Comparison of ENCODE assay signal across 18 mouse cellular contexts in genomic region chr2:181483120-181483519, GRCm38 (mm10). TPM values are rescaled to one million over a fixed set of nuclear protein-coding genes. Genes with fewer than 3 reads are reported as not detected.
DNase-seq lines count a peak whose midpoint lies in the region; TF ChIP-seq lines count a peak whose summit lies in the region.
"Had no signal": no experiment of that assay in that cellular context is flagged by ENCODE, and none has a peak within 500 bp of the region (broad histone marks: within the 10 kb centered on the region; RNA-seq: fewer than 3 reads in every experiment).

No protein-coding gene starts in this region.

- H3K4me1 ChIP-seq in kidney, adult 2 months (ENCODE audit: control insufficient read depth, insufficient read depth, low read length), result no peaks in the 10 kb centered on the region; the same call in 1 of the 2 replicates
- H3K4me1 ChIP-seq in spleen, adult 2 months (ENCODE audit: control insufficient read depth, insufficient read depth, insufficient read length), result peaks cover 14% of the 10 kb centered on the region
- H3K4me1 ChIP-seq in small intestine, adult 2 months (ENCODE audit: control insufficient read depth, insufficient read depth, insufficient read length, low read length), result peaks cover 21% of the 10 kb centered on the region
- H3K4me1 ChIP-seq: midbrain, embryonic 15.5 days had no signal

- no peaks in the 10 kb centered on the region for H3K36me3 ChIP-seq in kidney, adult 2 months (ENCODE audit: control insufficient read depth, insufficient read depth, low read length)
- H3K36me3 ChIP-seq in spleen, adult 2 months (ENCODE audit: control insufficient read depth, insufficient read depth, low read length), result no peaks in the 10 kb centered on the region
- H3K36me3 ChIP-seq in small intestine, adult 2 months (ENCODE audit: control insufficient read depth, insufficient read depth, low read length), result no peaks in the 10 kb centered on the region
- H3K36me3 ChIP-seq: G1E; midbrain, embryonic 15.5 days had no signal

- peak overlapping the region; percentile 81 for H3K27ac ChIP-seq in gastrocnemius, adult 2 months
- peak overlapping the region; percentile 71 for H3K27ac ChIP-seq in kidney, adult 2 months (ENCODE audit: insufficient read depth, low read depth, low read length)
- peak overlapping the region; percentile 60; the same call in 1 of the 2 replicates for H3K27ac ChIP-seq in spleen, adult 2 months (ENCODE audit: insufficient read depth, low read length)
- H3K27ac ChIP-seq in small intestine, adult 2 months (ENCODE audit: insufficient read depth, low read depth, low read length), result peak overlapping the region; percentile 68
- H3K27ac ChIP-seq: hindbrain, postnatal 0 days; midbrain, embryonic 15.5 days had no signal

- 19% methylated on average over 2 of the region's 2 CpGs for WGBS in kidney, adult 2 months
- 25% methylated on average over 2 of the region's 2 CpGs for WGBS in spleen, adult 2 months
- 9% methylated on average over 2 of the region's 2 CpGs for WGBS in small intestine, adult 2 months

- no peak for DNase-seq in gastrocnemius, adult 2 months
- DNase-seq in gastrocnemius, postnatal 14 days, result no peak
- no peak for DNase-seq in kidney, adult 2 months
- no peak for DNase-seq in kidney, adult 18-20 months
- no peak for DNase-seq in spleen, adult 2 months (ENCODE audit: low read depth in 1 of 2, low spot score in 2 of 2)
- no peak for DNase-seq in spleen, postnatal 14 days (ENCODE audit: low spot score in 2 of 2)
- DNase-seq in retina, postnatal 1 day, result no peak
- DNase-seq: forebrain, postnatal 0 days; thymus, postnatal 14 days had no signal

- no peak for TF ChIP-seq POLR2A in kidney, adult 2 months (IDR thresholded peaks at IDR 0.05; ENCODE audit: low read depth, low read length)
- no peak for TF ChIP-seq POLR2A in spleen, adult 2 months (IDR thresholded peaks at IDR 0.05; ENCODE audit: low read depth, low read length)
- TF ChIP-seq POLR2A in small intestine, adult 2 months (IDR thresholded peaks at IDR 0.05; ENCODE audit: low read depth, low read length), result no peak

- no peak for TF ChIP-seq CTCF in gastrocnemius, adult 2 months (IDR thresholded peaks at IDR 0.05)
- TF ChIP-seq CTCF in kidney, adult 2 months (conservative IDR thresholded peaks at IDR 0.05; ENCODE audit: insufficient read depth, insufficient read length, low read depth, low read length), result no peak
- TF ChIP-seq CTCF in spleen, adult 2 months (IDR thresholded peaks at IDR 0.05; ENCODE audit: extremely low read depth, insufficient read depth, insufficient read length, insufficient replicate concordance), result no peak
- TF ChIP-seq CTCF in small intestine, adult 2 months (IDR thresholded peaks at IDR 0.05; ENCODE audit: extremely low read depth, insufficient read length, insufficient replicate concordance, low read depth, low read length), result no peak

- intact Hi-C loops in gastrocnemius, adult 2 months (cut with DNase I), result no loop called here
- intact Hi-C loops in gastrocnemius, postnatal 14 days (cut with DNase I; ENCODE audit: low total_unique reads), result no loop called here

- peak overlapping the region; percentile 61 for H3K4me3 ChIP-seq in gastrocnemius, adult 2 months
- H3K4me3 ChIP-seq in kidney, adult 2 months (ENCODE audit: insufficient read depth, low read depth, low read length), result peak overlapping the region; percentile 10
- H3K4me3 ChIP-seq in spleen, adult 2 months (ENCODE audit: extremely low read depth, insufficient read depth, insufficient read length), result no peak overlapping the region
- peak overlapping the region; percentile 25; the same call in 1 of the 2 replicates for H3K4me3 ChIP-seq in small intestine, adult 2 months (ENCODE audit: low read depth, low read length)
- H3K4me3 ChIP-seq: midbrain, embryonic 15.5 days had no signal

- no peaks in the 10 kb centered on the region for H3K27me3 ChIP-seq in kidney, adult 2 months (replicated peaks; ENCODE audit: control insufficient read depth, insufficient read depth, low read length)
- no peaks in the 10 kb centered on the region for H3K27me3 ChIP-seq in spleen, adult 2 months (ENCODE audit: control insufficient read depth, insufficient read depth, low read length)
- no peaks in the 10 kb centered on the region for H3K27me3 ChIP-seq in small intestine, adult 2 months (ENCODE audit: control insufficient read depth, insufficient read depth, low read length)
- H3K27me3 ChIP-seq: midbrain, embryonic 15.5 days had no signal

RNA-seq across cellular contexts. Expression of gene Abhd16b, which starts 9.9 kb away (rescaled TPM):
- not detected for total RNA-seq in gastrocnemius, adult 2 months (2021)
- total RNA-seq in gastrocnemius, postnatal 14 days (2021), result not detected
- not detected in 2 replicates for polyA plus RNA-seq in kidney, adult 2 months (2012; rRNA removed)
- polyA plus RNA-seq in spleen, adult 2 months (2012; rRNA removed), result 0.15 and 0.36 TPM in 2 replicates
- polyA plus RNA-seq in small intestine, adult 2 months (2012; rRNA removed), result not detected in 2 replicates
- total RNA-seq: adrenal gland, postnatal 4 days; forebrain, postnatal 0 days; G1E; gastrocnemius, postnatal 25 days; hindbrain, postnatal 0 days; left cerebral cortex, adult 8-10 months had no signal
- polyA plus RNA-seq: cortical plate, adult 2 months; forebrain, postnatal 0 days; G1E; neural tube, embryonic 14.5 days had no signal

RNA-seq across cellular contexts. Expression of gene Tpd52l2, which starts 13.8 kb away (rescaled TPM):
- 10 to 100 TPM; 47.0 to 52.5 TPM for total RNA-seq in gastrocnemius, adult 2 months (2021)
- 10 to 100 TPM; 58.7 to 59.4 TPM for total RNA-seq in gastrocnemius, postnatal 14 days (2021)
- 35.2 and 41.5 TPM in 2 replicates for polyA plus RNA-seq in kidney, adult 2 months (2012; rRNA removed)
- polyA plus RNA-seq in spleen, adult 2 months (2012; rRNA removed), result 17.5 and 18.8 TPM in 2 replicates
- 14.6 and 27.3 TPM in 2 replicates for polyA plus RNA-seq in small intestine, adult 2 months (2012; rRNA removed)

RNA-seq across cellular contexts. Expression of gene Zbtb46, which starts 23.9 kb away (rescaled TPM):
- total RNA-seq in gastrocnemius, adult 2 months (2021), result 1 to 10 TPM; 4.9 to 6.7 TPM
- 1 to 10 TPM; 5.3 to 5.7 TPM for total RNA-seq in gastrocnemius, postnatal 14 days (2021)
- 7.7 and 8.0 TPM in 2 replicates for polyA plus RNA-seq in kidney, adult 2 months (2012; rRNA removed)
- 9.6 and 10.9 TPM in 2 replicates for polyA plus RNA-seq in spleen, adult 2 months (2012; rRNA removed)
- polyA plus RNA-seq in small intestine, adult 2 months (2012; rRNA removed), result 1.5 and 1.6 TPM in 2 replicates
- polyA plus RNA-seq: G1E had no signal

RNA-seq across cellular contexts. Expression of gene Dnajc5, which starts 37.2 kb away (rescaled TPM):
- total RNA-seq in gastrocnemius, adult 2 months (2021), result 10 to 100 TPM; 43.7 to 46.6 TPM
- 10 to 100 TPM; 47.8 to 51.8 TPM for total RNA-seq in gastrocnemius, postnatal 14 days (2021)
- 55.5 and 65.1 TPM in 2 replicates for polyA plus RNA-seq in kidney, adult 2 months (2012; rRNA removed)
- 54.4 and 59.4 TPM in 2 replicates for polyA plus RNA-seq in spleen, adult 2 months (2012; rRNA removed)
- 20.6 and 48.2 TPM in 2 replicates for polyA plus RNA-seq in small intestine, adult 2 months (2012; rRNA removed)
